Mouse (Mus musculus): Measurements from ENCODE around the gene Dock9. TPM values are rescaled to one million over a fixed set of nuclear protein-coding genes. Genes with fewer than 3 reads are reported as not detected.

Dock9 gene
- polyA plus RNA-seq, 1 experiment from 2014 or later, result 7.3 TPM

DNA sequence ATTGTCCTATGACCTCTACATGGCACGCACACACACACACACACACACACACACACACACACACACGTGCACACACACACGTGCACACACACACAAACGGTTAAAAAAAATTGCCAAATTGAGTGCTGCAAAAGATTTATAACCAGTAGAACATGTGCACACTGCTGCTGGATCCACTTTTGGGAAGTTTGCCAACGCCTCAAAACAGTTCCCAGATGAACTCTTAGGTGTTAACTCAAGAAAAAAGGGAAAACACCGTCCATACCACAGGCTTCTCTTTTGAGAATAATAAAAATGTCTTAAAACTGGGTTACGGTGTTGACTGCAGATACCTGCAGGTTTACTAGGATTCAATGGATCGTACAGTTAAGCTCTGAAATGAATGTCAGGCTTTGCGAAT is 48.0 kb downstream of the Dock9 start:
- Histone ChIP-seq H3K4me3 (no peak overlapping the region), H3K27ac (no peak overlapping the region), H3K36me3 (no peaks in the 10 kb centered on the region), H3K9ac (no peak overlapping the region), H3K4me1 (replicated peaks) (peaks cover 16% of the 10 kb centered on the region), H3K4me2 (no peak overlapping the region), H3K9me3 (no peaks in the 10 kb centered on the region), H3K27me3 (peaks cover 3% of the 10 kb centered on the region; the same call in 1 of the 2 replicates)
- WGBS, result 83% methylated on average over 9 of the region's 9 CpGs
- no peak for ATAC-seq (ENCODE audit: low FRiP score)

GRCm38 (mm10) chr14:121749084-121749483 is 48.6 kb downstream of the Dock9 start:
- WGBS, result 76% methylated on average over 10 of the region's 10 CpGs
- Histone ChIP-seq H3K4me3 (no peak overlapping the region), H3K4me2 (no peak overlapping the region), H3K4me1 (replicated peaks) (peaks cover 18% of the 10 kb centered on the region), H3K9ac (no peak overlapping the region), H3K9me3 (no peaks in the 10 kb centered on the region), H3K27me3 (peaks cover 3% of the 10 kb centered on the region; the same call in 1 of the 2 replicates), H3K27ac (no peak overlapping the region), H3K36me3 (no peaks in the 10 kb centered on the region)
- ATAC-seq (ENCODE audit: low FRiP score), result no peak

DNA sequence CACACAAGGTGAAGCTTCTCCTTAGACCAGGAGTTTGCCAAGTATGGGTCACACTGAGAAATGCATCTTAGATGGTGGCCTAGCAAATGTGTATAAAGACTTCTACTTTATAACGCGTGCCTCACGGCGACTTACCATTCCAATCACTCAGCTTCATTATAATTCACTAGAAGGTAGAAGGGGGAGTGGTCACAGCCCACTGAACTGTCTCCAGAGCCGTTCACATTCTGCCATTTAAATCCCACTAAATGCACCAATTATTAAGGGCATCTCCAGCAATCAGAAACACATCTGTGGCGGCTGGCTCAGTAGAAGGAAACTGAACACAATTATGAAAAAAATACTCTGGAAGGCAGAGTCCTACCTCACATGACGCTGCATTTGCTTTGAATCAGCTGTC is 50.3 kb downstream of the Dock9 start:
- no peak overlapping the region for H3K4me2 ChIP-seq
- no peaks in the 10 kb centered on the region for H3K9me3 ChIP-seq
- H3K27me3 ChIP-seq, result 0 out of 2 replicates have a peak, but pooled peaks cover under 1% of the 10 kb centered on the region
- no peak overlapping the region for H3K4me3 ChIP-seq
- H3K4me1 ChIP-seq (replicated peaks), result peaks cover 23% of the 10 kb centered on the region
- no peaks in the 10 kb centered on the region for H3K36me3 ChIP-seq
- peak; percentile 24; the same call in 1 of the 2 replicates for ATAC-seq (ENCODE audit: low FRiP score)
- 65% methylated on average over 7 of the region's 7 CpGs for WGBS
- H3K9ac ChIP-seq, result no peak overlapping the region
- no peak overlapping the region for H3K27ac ChIP-seq

- Histone ChIP-seq H3K27ac (no peak overlapping the region), H3K36me3 (no peaks in the 10 kb centered on the region), H3K4me3 (no peak overlapping the region), H3K9me3 (no peaks in the 10 kb centered on the region), H3K9ac (no peak overlapping the region), H3K27me3 (no peaks in the 10 kb centered on the region), H3K4me2 (no peak overlapping the region), H3K4me1 (replicated peaks) (peaks cover 28% of the 10 kb centered on the region)
- 55% methylated on average over 9 of the region's 9 CpGs for WGBS
- no peak for ATAC-seq (ENCODE audit: low FRiP score)
These were observed 53.7 kb downstream of the Dock9 start for GRCm38 (mm10) chr14:121743787-121744417.

GRCm38 (mm10) chr14:121738431-121739403 is 58.9 kb downstream of the Dock9 start:
- H3K9ac ChIP-seq, result peak overlapping the region; percentile 56
- no peaks in the 10 kb centered on the region for H3K36me3 ChIP-seq
- peak overlapping the region; percentile 80 for H3K27ac ChIP-seq
- no peaks in the 10 kb centered on the region for H3K27me3 ChIP-seq
- H3K4me2 ChIP-seq, result peak overlapping the region; percentile 26
- peak; percentile 59 for ATAC-seq (ENCODE audit: low FRiP score)
- H3K9me3 ChIP-seq, result no peaks in the 10 kb centered on the region
- H3K4me3 ChIP-seq, result 0 out of 2 replicates have a peak overlapping the region, but pooled peaks have one; percentile 4
- 70% methylated on average over 24 of the region's 24 CpGs for WGBS
- H3K4me1 ChIP-seq (replicated peaks), result peaks cover 11% of the 10 kb centered on the region

DNA sequence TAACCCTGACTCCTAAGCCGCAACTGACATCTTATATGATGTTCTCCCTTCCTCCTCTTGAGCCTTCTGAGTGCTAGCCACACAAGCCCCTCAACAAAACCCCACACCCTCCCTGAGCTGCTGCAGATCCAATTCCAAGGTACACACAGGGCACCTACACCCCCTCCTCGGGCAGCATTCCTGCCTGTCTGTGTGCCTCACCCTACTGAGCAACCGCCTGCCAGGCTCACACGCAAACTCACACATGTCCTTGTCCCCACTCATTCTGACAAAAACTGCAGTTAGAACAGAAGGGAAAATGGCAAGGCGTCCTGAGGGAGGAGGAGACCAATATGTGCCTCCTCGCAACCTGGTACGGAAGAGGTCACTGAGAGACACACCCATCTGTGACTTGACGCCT is 60.4 kb downstream of the Dock9 start:
- Histone ChIP-seq H3K36me3 (no peaks in the 10 kb centered on the region), H3K4me3 (no peak overlapping the region), H3K9me3 (no peaks in the 10 kb centered on the region), H3K27me3 (no peaks in the 10 kb centered on the region), H3K4me1 (replicated peaks) (peaks cover 9% of the 10 kb centered on the region), H3K4me2 (peak overlapping the region; percentile 29), H3K9ac (no peak overlapping the region), H3K27ac (no peak overlapping the region)
- no peak for ATAC-seq (ENCODE audit: low FRiP score)
- WGBS, result 91% methylated on average over 8 of the region's 8 CpGs

DNA sequence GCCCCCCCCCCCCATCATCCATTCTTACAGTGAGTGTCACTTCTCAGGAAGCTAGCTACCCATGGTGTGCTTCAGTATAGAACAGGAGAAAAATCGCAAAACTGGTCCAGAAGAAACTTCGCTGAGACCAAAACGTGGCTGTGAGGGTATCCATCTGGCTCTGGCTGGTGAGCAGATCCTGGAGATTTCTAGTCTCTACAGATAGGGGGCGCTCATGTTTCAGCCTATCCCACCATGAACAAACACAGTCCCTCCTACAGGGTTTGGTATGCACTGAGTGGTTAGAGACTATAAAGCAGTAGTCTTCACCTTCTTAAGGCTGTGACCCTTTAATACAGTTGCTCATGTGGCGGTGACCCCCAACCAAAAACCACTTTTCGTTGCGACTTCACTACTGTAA is 62.0 kb downstream of the Dock9 start:
- H3K27ac ChIP-seq, result no peak overlapping the region
- 65% methylated on average over 7 of the region's 7 CpGs for WGBS
- no peak overlapping the region for H3K4me3 ChIP-seq
- no peaks in the 10 kb centered on the region for H3K36me3 ChIP-seq
- H3K9ac ChIP-seq, result no peak overlapping the region
- H3K4me2 ChIP-seq, result no peak overlapping the region
- H3K27me3 ChIP-seq, result no peaks in the 10 kb centered on the region
- no peaks in the 10 kb centered on the region for H3K9me3 ChIP-seq
- ATAC-seq (ENCODE audit: low FRiP score), result no peak
- peaks cover 9% of the 10 kb centered on the region for H3K4me1 ChIP-seq (replicated peaks)

DNA sequence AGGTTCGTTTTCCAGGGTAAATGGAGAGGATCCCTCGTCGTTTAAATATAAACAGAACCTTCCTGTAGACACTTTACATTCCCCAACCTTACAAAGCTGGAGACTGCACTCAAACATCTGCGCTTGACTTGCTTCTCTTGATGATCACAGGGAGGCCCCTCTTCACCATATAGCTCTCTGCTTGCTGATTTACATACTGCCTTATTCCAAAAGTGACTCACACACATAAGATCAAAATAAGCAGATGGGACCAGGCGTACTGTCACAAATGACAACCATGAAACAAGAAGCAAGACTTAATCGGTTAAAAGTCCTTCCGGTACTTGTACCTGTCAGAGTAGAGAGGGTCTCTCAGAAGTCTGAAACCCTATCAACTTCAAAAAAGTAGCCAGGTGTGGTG is 63.4 kb downstream of the Dock9 start:
- no peak overlapping the region for H3K4me3 ChIP-seq
- no peak for ATAC-seq (ENCODE audit: low FRiP score)
- H3K4me2 ChIP-seq, result no peak overlapping the region
- no peak overlapping the region for H3K27ac ChIP-seq
- H3K4me1 ChIP-seq (replicated peaks), result peaks cover 7% of the 10 kb centered on the region
- WGBS, result 90% methylated on average over 7 of the region's 7 CpGs
- no peaks in the 10 kb centered on the region for H3K36me3 ChIP-seq
- H3K9me3 ChIP-seq, result no peaks in the 10 kb centered on the region
- no peaks in the 10 kb centered on the region for H3K27me3 ChIP-seq
- H3K9ac ChIP-seq, result no peak overlapping the region

GRCm38 (mm10) chr14:121733694-121734093 is 63.9 kb downstream of the Dock9 start:
- Histone ChIP-seq H3K4me2 (no peak overlapping the region), H3K4me3 (no peak overlapping the region), H3K36me3 (no peaks in the 10 kb centered on the region), H3K4me1 (replicated peaks) (peaks cover 2% of the 10 kb centered on the region; the same call in 1 of the 2 replicates), H3K9me3 (no peaks in the 10 kb centered on the region), H3K27me3 (no peaks in the 10 kb centered on the region), H3K9ac (no peak overlapping the region), H3K27ac (no peak overlapping the region)
- WGBS, result 94% methylated on average over 12 of the region's 12 CpGs
- ATAC-seq (ENCODE audit: low FRiP score), result no peak

DNA sequence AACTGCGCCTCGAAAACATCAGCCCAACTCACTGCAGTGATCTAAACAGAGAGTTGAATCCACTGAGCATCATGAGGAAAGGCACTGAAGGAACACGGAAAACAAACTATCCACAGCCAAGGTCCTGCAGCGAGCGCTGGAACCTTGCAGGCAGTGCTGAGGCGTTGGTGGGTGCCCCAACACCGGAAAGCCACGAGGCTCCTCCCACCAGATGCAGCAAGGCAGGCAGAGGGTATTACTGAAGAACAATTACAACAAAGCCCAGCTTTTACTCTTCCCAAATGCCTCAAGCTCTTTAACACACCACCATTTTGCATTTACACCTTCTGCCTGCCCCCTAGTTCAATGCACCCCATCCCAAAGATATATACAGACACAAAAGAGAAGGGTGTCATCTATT is 65.4 kb downstream of the Dock9 start:
- 0 out of 2 replicates have a peak, but pooled peaks have one; percentile 1 for ATAC-seq (ENCODE audit: low FRiP score)
- 14% methylated on average over 8 of the region's 8 CpGs for WGBS
- no peaks in the 10 kb centered on the region for H3K27me3 ChIP-seq
- no peaks in the 10 kb centered on the region for H3K4me1 ChIP-seq (replicated peaks)
- H3K27ac ChIP-seq, result no peak overlapping the region
- H3K9ac ChIP-seq, result no peak overlapping the region
- H3K4me2 ChIP-seq, result no peak overlapping the region
- H3K4me3 ChIP-seq, result no peak overlapping the region
- H3K36me3 ChIP-seq, result no peaks in the 10 kb centered on the region
- H3K9me3 ChIP-seq, result no peaks in the 10 kb centered on the region

DNA sequence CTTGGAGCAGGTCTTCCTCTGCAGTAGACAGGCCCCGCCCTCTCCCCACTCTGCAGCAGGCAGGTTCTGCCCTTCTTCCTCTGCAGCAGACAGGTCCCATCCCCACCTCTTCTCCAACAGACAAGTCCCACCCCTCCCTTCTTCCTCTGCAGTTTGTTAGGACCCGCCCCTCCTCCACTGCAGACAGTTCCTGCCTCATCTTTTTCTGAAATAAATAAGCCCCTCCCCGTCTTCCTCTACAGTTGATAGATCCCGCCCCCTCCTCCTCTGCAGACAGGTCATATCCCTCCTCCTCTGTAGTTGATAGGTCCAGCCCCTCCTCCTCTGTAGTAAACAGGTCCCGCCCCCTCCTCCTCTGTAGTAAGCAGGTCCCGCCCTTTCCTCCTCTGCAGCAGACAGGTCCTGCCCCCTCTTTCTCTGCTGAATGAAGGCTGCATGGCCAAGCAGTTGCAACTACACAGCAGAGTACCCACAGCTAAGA is 65.9 kb downstream of the Dock9 start:
- Histone ChIP-seq H3K4me2 (no peak overlapping the region), H3K27ac (no peak overlapping the region), H3K9me3 (no peaks in the 10 kb centered on the region), H3K4me1 (replicated peaks) (no peaks in the 10 kb centered on the region), H3K9ac (no peak overlapping the region), H3K36me3 (no peaks in the 10 kb centered on the region), H3K4me3 (no peak overlapping the region), H3K27me3 (no peaks in the 10 kb centered on the region)
- peak; percentile 55 for ATAC-seq (ENCODE audit: low FRiP score)
- WGBS, result 23% methylated on average over 6 of the region's 6 CpGs

- no peak overlapping the region for H3K27ac ChIP-seq
- no peaks in the 10 kb centered on the region for H3K27me3 ChIP-seq
- no peaks in the 10 kb centered on the region for H3K9me3 ChIP-seq
- H3K4me1 ChIP-seq (replicated peaks), result no peaks in the 10 kb centered on the region
- no peak for ATAC-seq (ENCODE audit: low FRiP score)
- no peak overlapping the region for H3K4me2 ChIP-seq
- no peak overlapping the region for H3K9ac ChIP-seq
- no peaks in the 10 kb centered on the region for H3K36me3 ChIP-seq
- no peak overlapping the region for H3K4me3 ChIP-seq
- 83% methylated on average over 3 of the region's 3 CpGs for WGBS
These were observed 66.7 kb downstream of the Dock9 start for GRCm38 (mm10) chr14:121730966-121731365.
